Mouse (Mus musculus) intestine, embryonic 14.5 days (tissue): ENCODE data around the gene Btbd6. TPM values are rescaled to one million over a fixed set of nuclear protein-coding genes. Genes with fewer than 3 reads are reported as not detected.

Experiments
- ATAC-seq: fragments of 200-750 bp; cut with Nextera tagmentation; replicated peaks from 2 replicates; pipeline ENCODE4 v1.8.0; 2017; ENCODE audit warnings: low read depth, moderate number of reproducible peaks, moderate TSS enrichment, moderate library complexity; ENCODE audit not compliant: low FRiP score, low TSS enrichment
- DNase-seq: peaks from one replicate; pipeline ENCODE4 v3.0.0-alpha.2; 2018; ENCODE audit warnings: low spot score
- H3K27ac ChIP-seq: fragments of 300-500 bp; sonication (generic); 2 replicates; pipeline ENCODE4 v1.5.1; 2014; ENCODE audit warnings: low read depth, mild to moderate bottlenecking, control low read depth
- H3K27me3 ChIP-seq: fragments of 300-500 bp; sonication (generic); replicated peaks from 2 replicates; pipeline ENCODE4 v1.6.1; 2014; ENCODE audit warnings: low read length, control low read depth; ENCODE audit not compliant: control insufficient read depth, insufficient read depth
- H3K36me3 ChIP-seq: fragments of 300-500 bp; sonication (generic); 2 replicates; pipeline ENCODE4 v1.6.1; 2014; ENCODE audit warnings: low read length, control low read depth; ENCODE audit not compliant: control insufficient read depth, insufficient read depth
- H3K4me1 ChIP-seq: fragments of 300-500 bp; sonication (generic); replicated peaks from 2 replicates; pipeline ENCODE4 v1.6.1; 2014; ENCODE audit warnings: low read length, control low read depth, mixed read lengths; ENCODE audit not compliant: control insufficient read depth, insufficient read depth
- H3K4me2 ChIP-seq: fragments of 300-500 bp; sonication (generic); 2 replicates; pipeline ENCODE4 v1.6.1; 2014; ENCODE audit warnings: low read length
- H3K4me3 ChIP-seq: fragments of 300-500 bp; sonication (generic); 2 replicates; pipeline ENCODE4 v1.5.1; 2014; ENCODE audit warnings: low read depth, low read length, control low read depth, mixed read lengths
- H3K9ac ChIP-seq: fragments of 300-500 bp; sonication (generic); 2 replicates; pipeline ENCODE4 v1.6.1; 2014; ENCODE audit warnings: mild to moderate bottlenecking, low read length
- H3K9me3 ChIP-seq: fragments of 300-500 bp; sonication (generic); 2 replicates; pipeline ENCODE4 v1.6.1; 2016; ENCODE audit warnings: low read length, control low read depth; ENCODE audit not compliant: control insufficient read depth
- WGBS: fragments of 180-500 bp; shearing (Covaris S2); extraction: QIAGEN DNeasy Blood & Tissue Kit; methylation state at CpG from one replicate; pipeline ENCODE4 v1.1.7; 2014; 5-methylcytosine and 5-hydroxymethylcytosine counted together
- polyA plus RNA-seq: library from polyadenylated mRNA; unstranded; fragments of >200 nt; fragmentation: Nextera tagmentation; extraction: Ambion mirVana; gene quantifications from 2 replicates; pipeline ENCODE4 v1.2.1, GENCODE M21; 2014

Gene Btbd6
- polyA plus RNA-seq, 1 experiment from 2014 or later, result 21.7 TPM

DNA sequence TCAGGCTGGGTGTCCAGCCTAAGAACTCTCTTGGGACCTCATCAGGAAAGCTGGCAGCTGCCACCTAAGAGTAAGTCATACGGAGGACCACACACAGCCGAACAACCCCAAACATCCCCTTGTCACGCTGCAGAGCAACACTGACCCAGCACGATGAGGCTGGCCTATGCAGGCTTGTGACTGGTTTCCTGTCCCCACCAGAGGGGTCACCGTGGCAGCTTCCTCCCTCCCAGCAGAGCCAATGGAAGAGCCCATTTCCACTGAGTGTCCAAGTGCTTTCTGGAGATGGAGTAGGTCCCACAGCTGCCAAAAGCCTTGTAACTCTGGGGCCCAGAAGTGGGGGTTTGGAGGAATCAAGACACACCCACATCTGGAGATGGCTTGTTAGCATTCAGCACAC is 14.4 kb upstream of the Btbd6 start:
- Histone ChIP-seq H3K9me3 (no peaks in the 10 kb centered on the region), H3K27me3 (no peaks in the 10 kb centered on the region), H3K4me2 (no peak overlapping the region), H3K4me1 (no peaks in the 10 kb centered on the region), H3K36me3 (peaks cover 80% of the 10 kb centered on the region), H3K9ac (no peak overlapping the region), H3K4me3 (no peak overlapping the region), H3K27ac (no peak overlapping the region)
- ATAC-seq (no peak), DNase-seq (no peak)
- WGBS, result 89% methylated on average over 5 of the region's 5 CpGs

DNA sequence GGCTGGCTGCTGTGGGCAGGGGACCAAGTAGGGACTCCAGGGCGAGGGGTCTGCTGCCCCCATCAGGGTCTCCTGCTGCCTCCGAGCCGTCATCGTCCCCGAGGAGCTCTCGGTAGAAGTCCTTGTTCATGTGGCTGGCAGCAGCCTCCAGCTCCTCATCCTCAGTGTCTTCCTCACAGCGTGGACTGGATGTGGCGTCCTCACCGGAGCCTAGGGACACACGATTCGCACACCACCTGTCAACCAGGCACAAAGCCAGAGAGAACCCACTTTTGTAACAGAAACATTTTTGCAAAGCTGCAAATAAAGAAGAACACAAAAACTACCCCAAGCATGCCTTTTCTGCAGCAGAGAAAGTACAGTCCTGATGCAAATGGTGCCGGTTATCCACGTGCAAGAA is 10.5 kb upstream of the Btbd6 start:
- DNase-seq (no peak), ATAC-seq (no peak)
- no peaks in the 10 kb centered on the region for H3K4me1 ChIP-seq
- no peaks in the 10 kb centered on the region for H3K9me3 ChIP-seq
- 92% methylated on average over 13 of the region's 13 CpGs for WGBS
- no peak overlapping the region for H3K27ac ChIP-seq
- no peak overlapping the region for H3K9ac ChIP-seq
- no peaks in the 10 kb centered on the region for H3K27me3 ChIP-seq
- no peak overlapping the region for H3K4me2 ChIP-seq
- no peak overlapping the region for H3K4me3 ChIP-seq
- peaks cover 99% of the 10 kb centered on the region for H3K36me3 ChIP-seq

DNA sequence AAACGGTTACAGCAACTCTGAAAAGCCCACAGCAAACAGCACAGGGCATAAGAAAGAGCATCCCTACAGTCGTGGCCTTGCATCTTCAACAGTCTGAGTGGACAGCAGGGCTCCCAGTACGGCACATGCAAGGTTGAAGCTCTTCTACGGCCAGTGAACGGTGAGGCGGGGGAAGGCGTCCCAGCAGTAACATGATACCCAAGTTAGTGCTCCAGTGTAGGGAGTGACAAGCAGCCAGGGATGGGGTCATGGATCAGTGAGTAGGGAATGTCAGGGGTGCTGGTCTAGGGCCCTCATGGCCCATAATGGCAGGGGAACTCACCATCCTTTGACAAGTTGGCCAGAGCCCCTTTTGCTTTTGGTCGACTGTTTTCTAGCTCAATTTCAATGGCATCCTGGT is 7.3 kb upstream of the Btbd6 start:
- Histone ChIP-seq H3K36me3 (peaks cover 99% of the 10 kb centered on the region), H3K9ac (no peak overlapping the region), H3K9me3 (no peaks in the 10 kb centered on the region), H3K4me3 (no peak overlapping the region), H3K27me3 (no peaks in the 10 kb centered on the region), H3K4me2 (no peak overlapping the region), H3K4me1 (no peaks in the 10 kb centered on the region), H3K27ac (no peak overlapping the region)
- 68% methylated on average over 8 of the region's 8 CpGs for WGBS
- ATAC-seq (no peak), DNase-seq (no peak)

DNA sequence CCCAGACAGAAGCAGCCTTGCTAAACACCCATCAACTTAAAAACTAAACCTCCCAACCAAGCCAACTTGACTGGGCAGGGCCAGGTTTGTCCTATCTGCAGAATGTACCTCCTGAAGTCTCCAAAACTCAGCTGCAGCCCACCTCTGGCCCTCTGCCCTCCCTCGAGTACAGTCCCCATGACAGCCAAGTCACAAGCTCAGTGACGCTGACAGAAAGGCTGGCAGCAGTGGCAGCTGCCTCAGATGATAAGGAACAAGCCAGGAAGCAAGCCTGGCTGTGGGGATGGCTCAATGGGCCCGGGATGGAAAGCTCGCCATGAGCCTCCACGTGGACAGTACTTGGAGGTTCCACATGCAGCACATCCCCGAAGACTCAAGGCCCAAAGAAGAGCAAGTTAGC is 6.7 kb upstream of the Btbd6 start:
- Histone ChIP-seq H3K4me3 (no peak overlapping the region), H3K9me3 (no peaks in the 10 kb centered on the region), H3K27ac (no peak overlapping the region), H3K4me1 (no peaks in the 10 kb centered on the region), H3K36me3 (peaks cover 96% of the 10 kb centered on the region), H3K9ac (no peak overlapping the region), H3K27me3 (no peaks in the 10 kb centered on the region), H3K4me2 (no peak overlapping the region)
- 88% methylated on average over 6 of the region's 6 CpGs for WGBS
- DNase-seq, result no peak
- no peak for ATAC-seq

DNA sequence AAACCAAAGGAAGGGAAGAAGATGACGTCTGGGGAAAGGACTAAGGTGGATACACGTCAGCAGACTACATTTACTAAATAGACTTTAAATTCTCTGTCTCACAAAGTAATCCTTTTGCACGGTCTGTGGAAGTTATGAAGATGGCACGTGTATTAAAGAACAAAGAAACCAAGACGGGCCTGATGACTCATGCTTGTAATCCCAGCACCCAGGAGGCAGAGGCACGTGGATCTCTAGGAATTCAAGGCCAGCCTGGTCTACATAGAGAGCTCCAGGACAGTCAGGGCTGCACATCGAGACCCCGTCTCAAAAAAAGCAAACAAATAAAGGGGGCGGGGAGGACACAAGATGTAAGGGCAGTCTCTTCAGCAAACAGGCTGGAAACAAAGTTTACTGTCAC is 1.5 kb upstream of the Btbd6 start:
- no peak overlapping the region for H3K4me3 ChIP-seq
- peaks cover 68% of the 10 kb centered on the region for H3K36me3 ChIP-seq
- peaks cover 5% of the 10 kb centered on the region for H3K4me1 ChIP-seq
- ATAC-seq (no peak), DNase-seq (no peak)
- 84% methylated on average over 9 of the region's 9 CpGs for WGBS
- no peak overlapping the region for H3K27ac ChIP-seq
- no peak overlapping the region for H3K9ac ChIP-seq
- H3K27me3 ChIP-seq, result no peaks in the 10 kb centered on the region
- H3K4me2 ChIP-seq, result no peak overlapping the region
- no peaks in the 10 kb centered on the region for H3K9me3 ChIP-seq

DNA sequence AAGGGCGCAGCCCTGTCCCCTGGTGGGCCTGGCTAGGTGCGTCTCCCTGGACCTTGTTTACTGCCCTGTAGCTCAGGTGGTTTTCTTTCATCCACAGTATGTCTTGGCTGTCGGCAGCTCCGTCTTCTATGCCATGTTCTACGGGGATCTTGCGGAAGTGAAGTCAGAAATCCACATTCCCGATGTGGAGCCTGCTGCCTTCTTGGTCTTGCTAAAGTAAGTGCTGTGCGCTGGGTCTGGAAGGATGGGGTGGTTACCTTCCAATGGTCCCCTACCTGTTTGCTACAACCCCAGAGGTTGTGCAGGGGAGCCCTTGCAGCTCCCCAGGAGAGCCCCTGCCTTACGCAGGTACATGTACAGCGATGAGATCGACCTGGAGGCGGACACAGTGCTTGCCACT is 874 bp downstream of the Btbd6 start:
- no peaks in the 10 kb centered on the region for H3K9me3 ChIP-seq
- H3K4me1 ChIP-seq, result peaks cover 5% of the 10 kb centered on the region
- H3K27me3 ChIP-seq, result no peaks in the 10 kb centered on the region
- H3K9ac ChIP-seq, result peak overlapping the region; percentile 57
- 40% methylated on average over 12 of the region's 12 CpGs for WGBS
- DNase-seq, result no peak
- peaks cover 69% of the 10 kb centered on the region for H3K36me3 ChIP-seq
- H3K4me3 ChIP-seq, result peak overlapping the region; percentile 47
- H3K4me2 ChIP-seq, result peak overlapping the region; percentile 67
- no peak; the same call in 1 of the 2 replicates for ATAC-seq
- peak overlapping the region; percentile 60; the same call in 1 of the 2 replicates for H3K27ac ChIP-seq

DNA sequence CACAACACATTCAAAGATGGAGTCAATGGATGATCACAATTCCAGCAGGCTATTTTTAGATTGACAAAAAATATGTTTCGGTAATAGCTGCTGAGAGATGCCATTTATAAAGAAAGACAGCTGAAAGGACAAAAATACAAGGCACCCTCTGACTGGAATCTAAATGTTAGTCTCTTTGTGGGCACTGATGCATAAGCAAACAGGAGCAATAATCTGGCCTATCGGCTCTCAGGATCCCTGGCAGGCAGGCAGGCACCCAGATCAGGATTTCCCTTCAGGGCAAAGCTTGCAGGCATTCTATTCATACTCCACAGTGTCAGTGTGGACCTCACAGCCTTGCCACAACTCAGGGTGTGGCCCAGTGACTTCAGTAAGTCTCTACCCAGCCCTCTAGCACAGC is 5.7 kb downstream of the Btbd6 start:
- no peak overlapping the region for H3K27ac ChIP-seq
- DNase-seq (no peak), ATAC-seq (no peak)
- peaks cover 90% of the 10 kb centered on the region for H3K36me3 ChIP-seq
- H3K4me1 ChIP-seq, result peaks cover 4% of the 10 kb centered on the region
- H3K4me2 ChIP-seq, result no peak overlapping the region
- no peaks in the 10 kb centered on the region for H3K27me3 ChIP-seq
- no peak overlapping the region for H3K9ac ChIP-seq
- no peaks in the 10 kb centered on the region for H3K9me3 ChIP-seq
- WGBS, result 88% methylated on average over 2 of the region's 2 CpGs
- no peak overlapping the region for H3K4me3 ChIP-seq

DNA sequence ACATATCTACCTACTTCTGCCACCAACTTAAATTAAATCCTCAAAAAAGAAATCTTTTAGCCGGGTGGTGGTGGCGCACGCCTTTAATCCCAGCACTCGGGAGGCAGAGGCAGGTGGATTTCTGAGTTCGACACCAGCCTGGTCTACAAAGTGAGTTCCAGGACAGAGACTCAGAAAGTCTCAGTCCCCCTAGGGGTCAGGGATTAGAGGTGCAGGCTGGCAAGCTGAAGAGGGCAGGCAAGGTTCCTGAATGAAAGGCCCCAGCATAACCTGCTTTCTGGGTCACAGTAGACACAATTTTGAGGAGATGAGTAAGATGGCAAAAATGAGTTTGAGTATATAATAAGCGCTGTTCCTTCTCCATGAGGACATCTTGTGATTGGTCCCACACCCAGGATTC is 9.1 kb downstream of the Btbd6 start:
- Histone ChIP-seq H3K4me3 (no peak overlapping the region), H3K27ac (no peak overlapping the region), H3K36me3 (peaks cover 73% of the 10 kb centered on the region), H3K4me1 (no peaks in the 10 kb centered on the region), H3K27me3 (no peaks in the 10 kb centered on the region), H3K4me2 (no peak overlapping the region), H3K9ac (no peak overlapping the region), H3K9me3 (no peaks in the 10 kb centered on the region)
- DNase-seq (no peak), ATAC-seq (no peak)
- WGBS, result 92% methylated on average over 6 of the region's 6 CpGs

DNA sequence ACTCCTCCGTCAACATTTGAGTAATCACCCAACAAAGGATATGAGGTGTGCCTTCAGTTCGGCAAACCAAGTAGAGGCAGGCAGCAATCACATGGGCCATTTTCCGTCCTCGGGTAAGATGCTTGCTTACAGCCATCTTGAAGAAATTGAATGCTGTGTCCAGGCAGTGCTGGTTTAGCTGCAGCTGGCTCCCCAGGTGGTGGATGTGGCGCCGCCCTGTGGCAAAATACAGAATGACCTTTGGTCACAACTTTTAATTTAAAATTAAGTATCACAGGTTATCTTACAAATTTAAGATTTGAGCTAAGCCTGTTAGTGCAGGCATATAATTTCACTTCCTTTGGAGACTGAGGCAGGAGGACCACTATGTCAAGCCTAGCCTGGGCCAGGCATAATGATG is 11.6 kb downstream of the Btbd6 start:
- Histone ChIP-seq H3K4me1 (no peaks in the 10 kb centered on the region), H3K27ac (no peak overlapping the region), H3K9ac (no peak overlapping the region), H3K4me3 (no peak overlapping the region), H3K36me3 (peaks cover 60% of the 10 kb centered on the region), H3K4me2 (no peak overlapping the region), H3K9me3 (no peaks in the 10 kb centered on the region), H3K27me3 (no peaks in the 10 kb centered on the region)
- no peak for ATAC-seq
- WGBS, result 71% methylated on average over 6 of the region's 6 CpGs
- no peak for DNase-seq
